Mouse (Mus musculus): Measurements from ENCODE around the gene Clec4g. TPM values are rescaled to one million over a fixed set of nuclear protein-coding genes. Genes with fewer than 3 reads are reported as not detected.

Clec4g gene
- polyA plus RNA-seq (2015; fragmentation: Illumina TruSeq; extraction: RNeasy Lipid Tissue Mini Kit (QIAGEN cat#74804); ENCODE audit: insufficient read depth, low replicate concordance), result 12.7 TPM

DNA sequence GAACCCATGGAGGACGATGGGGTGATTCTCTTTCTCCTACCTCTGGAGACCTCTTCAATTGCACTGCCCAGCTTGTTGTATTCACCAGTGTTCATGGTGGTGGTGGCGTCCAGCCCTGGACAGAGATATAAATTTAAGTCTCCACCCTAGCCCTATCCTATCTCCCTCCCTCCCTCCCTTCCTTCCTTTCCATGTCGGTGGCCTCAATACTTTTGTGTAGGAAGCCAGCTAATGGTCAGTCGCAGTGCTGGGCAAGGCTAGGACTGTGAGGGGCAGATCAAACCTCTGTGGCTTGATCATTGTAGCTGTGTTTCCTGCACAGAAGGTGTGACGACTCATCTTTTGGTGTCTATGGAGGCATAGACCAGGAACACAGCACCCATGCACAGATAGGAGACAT, at the start of gene Clec4g:
Gene Clec4g (minus strand): TSS at position 101 of the 400 bp plus-strand sequence.

GRCm38 (mm10) chr8:3748761-3749160, 28.3 kb upstream of the Clec4g start, which contains the start of gene Cd209a:
TSS of gene Cd209a (minus strand) at chr8:3748984.

DNA sequence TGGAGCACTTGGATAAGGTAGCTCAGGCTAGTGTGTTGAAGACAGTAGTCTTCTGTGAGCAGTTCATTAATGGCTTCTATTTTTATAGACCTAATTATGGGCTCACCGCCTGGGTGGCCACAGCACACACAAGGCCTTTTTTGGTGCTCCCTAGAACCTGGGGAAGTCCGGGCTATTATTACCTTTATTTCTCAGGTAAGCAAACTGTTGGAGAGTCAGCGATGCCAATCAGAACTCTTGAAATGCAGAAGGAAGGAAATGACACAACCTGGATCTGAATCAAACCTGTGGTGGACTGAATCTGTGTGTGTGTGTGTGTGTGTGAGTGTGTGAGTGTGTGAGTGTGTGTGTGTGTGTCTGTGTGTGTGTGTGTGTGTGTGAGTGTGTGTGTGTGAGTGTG, 26.3 kb downstream of the Clec4g start, which contains the start of gene Fcer2a:
Gene Fcer2a (minus strand): TSS at position 55 of the 400 bp plus-strand sequence.

GRCm38 (mm10) chr8:3676131-3676992, 44.1 kb downstream of the Clec4g start, which contains the start of gene Trappc5:
TSS of gene Trappc5 (plus strand) at chr8:3676299.

DNA sequence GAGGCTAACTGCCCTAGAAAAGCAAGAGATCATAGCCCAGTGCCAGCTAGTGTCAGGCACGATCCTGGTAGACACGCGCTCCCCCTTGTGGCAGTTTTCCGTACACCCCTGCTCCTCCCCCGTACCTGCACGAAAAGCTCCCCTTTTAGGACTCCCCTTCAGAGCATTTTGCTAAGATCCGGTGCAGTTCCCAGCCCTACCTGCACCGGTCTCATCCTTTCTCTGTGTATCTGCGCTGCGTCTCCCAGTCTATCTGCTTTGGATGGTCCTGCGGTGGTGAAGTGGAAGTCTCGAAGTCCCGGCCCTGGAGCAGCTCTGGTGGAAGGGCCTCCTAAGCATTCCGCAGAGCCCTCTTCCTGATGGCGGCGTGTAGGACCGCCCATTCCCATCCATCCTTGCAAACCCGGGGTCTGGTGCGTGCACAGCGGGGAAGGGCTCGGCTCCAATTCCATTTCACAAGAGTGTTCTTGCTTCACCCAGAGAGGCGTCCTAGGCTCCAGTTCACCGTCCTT, 48.4 kb downstream of the Clec4g start, which contains the start of gene Fcor:
Gene Fcor (minus strand): TSS at position 383 of the 512 bp plus-strand sequence.

GRCm38 (mm10) chr8:3665507-3665906, 54.9 kb downstream of the Clec4g start, which contains the start of gene Mcemp1:
TSS of gene Mcemp1 (plus strand) at chr8:3665754.

Other genes starting within 250 kb of the Clec4g start
- gene Tex45, start 249.8 kb downstream of the Clec4g start, polyA plus RNA-seq (2015; fragmentation: Illumina TruSeq; extraction: RNeasy Lipid Tissue Mini Kit (QIAGEN cat#74804); ENCODE audit: insufficient read depth, low replicate concordance), result not detected
- 7.4 TPM for gene Zfp358, start 227.5 kb downstream of the Clec4g start, polyA plus RNA-seq (2015; fragmentation: Illumina TruSeq; extraction: RNeasy Lipid Tissue Mini Kit (QIAGEN cat#74804); ENCODE audit: insufficient read depth, low replicate concordance)
- gene Mcoln1, start 220.2 kb downstream of the Clec4g start, polyA plus RNA-seq (2015; fragmentation: Illumina TruSeq; extraction: RNeasy Lipid Tissue Mini Kit (QIAGEN cat#74804); ENCODE audit: insufficient read depth, low replicate concordance), result 78.9 TPM
- 33.6 TPM for gene Pnpla6, start 205.3 kb downstream of the Clec4g start, polyA plus RNA-seq (2015; fragmentation: Illumina TruSeq; extraction: RNeasy Lipid Tissue Mini Kit (QIAGEN cat#74804); ENCODE audit: insufficient read depth, low replicate concordance)
- gene C330021F23Rik, start 152.7 kb downstream of the Clec4g start, polyA plus RNA-seq (2015; fragmentation: Illumina TruSeq; extraction: RNeasy Lipid Tissue Mini Kit (QIAGEN cat#74804); ENCODE audit: insufficient read depth, low replicate concordance), result not detected
- 1.0 TPM for gene Camsap3, start 133.4 kb downstream of the Clec4g start, polyA plus RNA-seq (2015; fragmentation: Illumina TruSeq; extraction: RNeasy Lipid Tissue Mini Kit (QIAGEN cat#74804); ENCODE audit: insufficient read depth, low replicate concordance)
- 22.1 TPM for gene Xab2, start 99.3 kb downstream of the Clec4g start, polyA plus RNA-seq (2015; fragmentation: Illumina TruSeq; extraction: RNeasy Lipid Tissue Mini Kit (QIAGEN cat#74804); ENCODE audit: insufficient read depth, low replicate concordance)
- 89.0 TPM for gene Pet100, start 99.1 kb downstream of the Clec4g start, polyA plus RNA-seq (2015; fragmentation: Illumina TruSeq; extraction: RNeasy Lipid Tissue Mini Kit (QIAGEN cat#74804); ENCODE audit: insufficient read depth, low replicate concordance)
- not detected for gene Pcp2, start 95.1 kb downstream of the Clec4g start, polyA plus RNA-seq (2015; fragmentation: Illumina TruSeq; extraction: RNeasy Lipid Tissue Mini Kit (QIAGEN cat#74804); ENCODE audit: insufficient read depth, low replicate concordance)
- gene Stxbp2, start 89.7 kb downstream of the Clec4g start, polyA plus RNA-seq (2015; fragmentation: Illumina TruSeq; extraction: RNeasy Lipid Tissue Mini Kit (QIAGEN cat#74804); ENCODE audit: insufficient read depth, low replicate concordance), result 124 TPM
- gene Retn, start 64.9 kb downstream of the Clec4g start, polyA plus RNA-seq (2015; fragmentation: Illumina TruSeq; extraction: RNeasy Lipid Tissue Mini Kit (QIAGEN cat#74804); ENCODE audit: insufficient read depth, low replicate concordance), result 1.4 TPM
- 28.2 TPM for gene Mcemp1, start 54.9 kb downstream of the Clec4g start, polyA plus RNA-seq (2015; fragmentation: Illumina TruSeq; extraction: RNeasy Lipid Tissue Mini Kit (QIAGEN cat#74804); ENCODE audit: insufficient read depth, low replicate concordance)
- 4.0 TPM for gene Fcor, start 48.3 kb downstream of the Clec4g start, polyA plus RNA-seq (2015; fragmentation: Illumina TruSeq; extraction: RNeasy Lipid Tissue Mini Kit (QIAGEN cat#74804); ENCODE audit: insufficient read depth, low replicate concordance)
- 29.4 TPM for gene Trappc5, start 44.4 kb downstream of the Clec4g start, polyA plus RNA-seq (2015; fragmentation: Illumina TruSeq; extraction: RNeasy Lipid Tissue Mini Kit (QIAGEN cat#74804); ENCODE audit: insufficient read depth, low replicate concordance)
- 361 TPM for gene Fcer2a, start 26.5 kb downstream of the Clec4g start, polyA plus RNA-seq (2015; fragmentation: Illumina TruSeq; extraction: RNeasy Lipid Tissue Mini Kit (QIAGEN cat#74804); ENCODE audit: insufficient read depth, low replicate concordance)
- gene Cd209a, start 28.3 kb upstream of the Clec4g start, polyA plus RNA-seq (2015; fragmentation: Illumina TruSeq; extraction: RNeasy Lipid Tissue Mini Kit (QIAGEN cat#74804); ENCODE audit: insufficient read depth, low replicate concordance), result 47.2 TPM
- gene Cd209e, start 133.7 kb upstream of the Clec4g start, polyA plus RNA-seq (2015; fragmentation: Illumina TruSeq; extraction: RNeasy Lipid Tissue Mini Kit (QIAGEN cat#74804); ENCODE audit: insufficient read depth, low replicate concordance), result 2.4 TPM
- 16.4 TPM for gene Cd209d, start 157.9 kb upstream of the Clec4g start, polyA plus RNA-seq (2015; fragmentation: Illumina TruSeq; extraction: RNeasy Lipid Tissue Mini Kit (QIAGEN cat#74804); ENCODE audit: insufficient read depth, low replicate concordance)
- 21.9 TPM for gene Cd209b, start 206.2 kb upstream of the Clec4g start, polyA plus RNA-seq (2015; fragmentation: Illumina TruSeq; extraction: RNeasy Lipid Tissue Mini Kit (QIAGEN cat#74804); ENCODE audit: insufficient read depth, low replicate concordance)
- gene Cd209c, start 234.1 kb upstream of the Clec4g start, polyA plus RNA-seq (2015; fragmentation: Illumina TruSeq; extraction: RNeasy Lipid Tissue Mini Kit (QIAGEN cat#74804); ENCODE audit: insufficient read depth, low replicate concordance), result 6.1 TPM

All from spleen, adult 10 weeks (tissue).